Mouse (Mus musculus) spleen, adult 2 months (tissue): ENCODE data around the gene Corin.

Experiments
- CTCF ChIP-seq: fragments of 200-500 bp; IDR thresholded peaks from 2 replicates; pipeline ENCODE4 v1.5.1; 2011; ENCODE audit warnings: mild to moderate bottlenecking, inconsistent platforms; ENCODE audit not compliant: insufficient read depth, insufficient read length, insufficient replicate concordance; ENCODE audit errors: extremely low read depth
- POLR2A ChIP-seq: fragments of 200-500 bp; IDR thresholded peaks from 2 replicates; pipeline ENCODE4 v1.6.1; 2011; ENCODE audit warnings: low read depth, low read length, inconsistent platforms

DNA sequence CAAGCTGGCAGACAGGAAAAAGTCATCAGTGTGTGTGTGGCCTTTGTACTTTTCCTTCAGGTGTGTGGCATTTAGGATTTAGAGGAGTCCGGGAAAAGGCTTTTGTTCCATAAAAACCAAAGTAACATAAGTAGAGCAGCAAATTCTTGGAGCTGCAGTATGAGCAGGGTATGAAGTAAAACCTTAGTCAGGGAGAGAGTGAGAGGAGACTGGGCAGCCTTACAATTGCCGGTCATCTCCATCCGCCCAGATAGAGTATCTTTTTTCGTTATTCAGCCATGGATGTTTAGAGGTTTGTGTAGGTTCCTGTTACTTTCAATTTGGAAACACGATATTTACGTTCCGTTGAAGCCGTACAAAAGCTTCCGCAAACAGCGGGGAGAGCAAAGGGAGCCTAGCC, 247.2 kb downstream of the Corin start:
- TF ChIP-seq CTCF (no peak), POLR2A (no peak)
